Mouse (Mus musculus) frontal cortex, postnatal 36 days (tissue): ENCODE data around the gene Creld2.

ENCODE experiments used
- DNase-seq, 2 experiments: peaks; one replicate each; pipeline ENCODE4 v3.0.0; 2022; ENCODE audit warnings: low spot score in 2 of 2

The Creld2 gene

GRCm38 (mm10) chr15:88853106-88853505 lies 33.7 kb downstream of the Creld2 start:
- DNase-seq: no peak

GRCm38 (mm10) chr15:88854119-88854968 lies 34.9 kb downstream of the Creld2 start:
- no peak for DNase-seq

DNA sequence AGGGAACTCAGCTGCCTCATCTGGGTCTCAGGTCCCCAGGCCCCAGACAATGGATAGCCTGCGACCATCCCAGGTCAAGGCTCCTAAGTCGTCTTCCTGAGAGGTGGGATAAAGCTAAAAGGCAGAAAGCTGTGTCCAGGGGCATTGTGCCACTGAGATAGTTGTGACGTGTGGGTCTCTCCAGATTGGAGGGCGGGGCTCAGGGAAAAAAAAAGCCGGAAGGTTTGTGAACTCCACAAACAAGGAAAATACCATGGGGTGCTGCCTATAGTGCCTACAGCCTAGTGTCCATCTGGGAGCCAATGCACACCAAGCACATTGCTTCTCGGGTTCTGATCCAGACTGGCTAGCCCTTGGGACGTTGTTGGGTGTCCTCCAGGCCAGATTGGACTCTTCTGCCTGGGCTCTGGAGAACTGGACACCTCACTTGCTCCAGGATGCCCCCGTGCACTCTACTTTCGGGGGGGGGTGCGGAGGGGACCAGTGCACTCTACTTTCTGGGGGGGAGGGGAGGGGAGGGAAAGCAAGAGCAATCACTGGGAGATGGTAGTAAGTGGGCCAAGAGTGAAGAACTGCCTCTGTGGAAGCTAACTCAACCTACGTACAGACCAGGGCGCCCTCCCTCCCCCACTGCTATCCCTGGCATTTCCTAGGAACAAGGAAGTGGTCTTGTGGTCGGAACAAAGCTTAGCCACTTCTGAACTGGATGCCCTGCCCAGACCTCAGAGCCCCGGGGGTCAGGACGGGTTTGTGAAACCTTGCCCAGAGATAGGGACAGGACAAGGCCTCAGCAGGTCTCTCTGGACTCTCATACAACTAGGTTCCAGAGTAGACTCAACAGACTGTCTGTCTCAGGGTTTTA lies 35.8 kb downstream of the Creld2 start:
- no peak for DNase-seq

DNA sequence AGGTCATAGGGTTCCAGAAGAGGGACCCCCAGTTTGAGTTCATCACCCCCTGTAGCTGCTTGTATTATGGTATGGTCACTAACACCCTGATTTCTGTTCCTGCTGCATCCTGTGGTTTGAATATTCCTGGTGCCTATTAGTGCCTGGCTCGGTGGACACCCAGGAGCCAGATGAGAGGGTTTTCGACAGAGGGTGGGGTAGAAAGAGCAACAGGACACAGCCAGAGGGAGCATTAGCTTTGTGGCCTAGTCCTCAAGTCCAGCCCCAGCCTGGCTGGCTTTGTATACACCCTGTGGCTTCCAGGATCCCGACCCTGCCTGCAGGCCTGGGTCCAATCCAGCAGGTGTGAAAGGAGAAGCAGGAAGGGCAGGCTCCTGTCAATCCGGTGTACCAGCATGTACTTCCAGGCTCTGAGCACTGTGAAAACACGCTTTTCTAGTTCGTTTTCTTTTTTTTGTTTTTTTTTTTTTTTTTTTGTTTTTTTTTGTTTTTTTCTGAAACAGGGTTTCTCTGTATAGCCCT lies 36.5 kb downstream of the Creld2 start:
- no peak for DNase-seq

- no peak for DNase-seq
Observed at GRCm38 (mm10) chr15:88856613-88857012, 37.2 kb downstream of the Creld2 start.

DNA sequence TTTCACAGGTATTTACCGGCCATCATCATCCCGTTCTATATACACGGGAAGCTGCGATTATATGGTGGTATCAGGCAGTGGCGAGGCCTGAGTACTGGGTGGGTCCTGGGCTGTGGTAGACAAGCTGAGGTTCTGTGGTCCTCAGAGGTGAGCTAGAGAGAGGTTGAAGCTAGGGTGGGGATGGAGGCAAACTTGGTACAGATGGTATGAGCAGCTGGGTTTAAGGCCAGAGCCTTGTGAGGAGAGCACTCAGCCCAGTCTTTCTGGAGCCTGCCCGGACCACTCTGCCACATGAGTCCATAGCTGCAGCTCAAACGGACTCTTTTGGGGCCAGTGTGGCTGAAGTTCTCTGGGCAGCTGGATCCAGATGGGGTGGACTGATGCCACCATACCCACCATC lies 37.9 kb downstream of the Creld2 start:
- no peak for DNase-seq

DNA sequence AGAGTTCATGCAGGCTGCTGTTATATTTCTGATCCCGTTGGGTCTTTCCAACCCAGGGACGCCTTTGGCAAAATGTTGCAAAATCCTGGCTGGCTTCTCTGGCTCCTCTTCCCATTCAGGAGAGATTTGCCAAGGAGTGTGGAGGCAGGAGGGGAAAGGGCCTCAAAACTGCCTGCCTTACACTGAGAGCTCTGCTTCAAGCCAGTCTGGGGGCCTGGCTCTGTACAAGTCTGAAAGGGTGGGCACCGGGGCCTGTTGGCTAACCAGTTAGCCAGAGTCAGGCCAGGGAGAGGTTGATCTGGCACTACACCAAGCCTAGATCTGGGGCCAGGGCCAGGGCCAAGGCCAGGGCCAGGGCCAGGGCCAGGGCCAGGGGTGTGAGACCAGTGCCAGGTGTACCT lies 38.7 kb downstream of the Creld2 start:
- no peak for DNase-seq

DNA sequence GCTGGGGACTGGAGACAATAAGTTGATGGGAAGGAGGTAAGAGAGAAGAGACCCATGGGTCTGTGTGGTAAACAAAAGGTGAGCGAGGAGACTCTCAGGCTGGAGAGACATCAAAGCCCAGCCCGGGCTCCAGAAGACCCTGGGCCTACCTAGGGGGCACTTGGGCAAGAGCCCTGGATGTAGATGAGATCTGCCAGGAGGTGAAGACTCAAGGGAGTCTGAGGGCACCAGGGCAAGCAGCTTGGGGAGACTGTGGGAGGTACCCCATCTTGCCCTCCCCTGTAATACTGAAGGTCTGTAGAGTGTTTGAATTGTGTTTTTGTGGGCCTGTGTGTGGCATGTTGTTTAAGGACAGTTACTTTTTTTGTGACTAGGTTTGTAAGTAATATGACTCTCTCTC lies 39.3 kb downstream of the Creld2 start:
- DNase-seq: no peak

DNA sequence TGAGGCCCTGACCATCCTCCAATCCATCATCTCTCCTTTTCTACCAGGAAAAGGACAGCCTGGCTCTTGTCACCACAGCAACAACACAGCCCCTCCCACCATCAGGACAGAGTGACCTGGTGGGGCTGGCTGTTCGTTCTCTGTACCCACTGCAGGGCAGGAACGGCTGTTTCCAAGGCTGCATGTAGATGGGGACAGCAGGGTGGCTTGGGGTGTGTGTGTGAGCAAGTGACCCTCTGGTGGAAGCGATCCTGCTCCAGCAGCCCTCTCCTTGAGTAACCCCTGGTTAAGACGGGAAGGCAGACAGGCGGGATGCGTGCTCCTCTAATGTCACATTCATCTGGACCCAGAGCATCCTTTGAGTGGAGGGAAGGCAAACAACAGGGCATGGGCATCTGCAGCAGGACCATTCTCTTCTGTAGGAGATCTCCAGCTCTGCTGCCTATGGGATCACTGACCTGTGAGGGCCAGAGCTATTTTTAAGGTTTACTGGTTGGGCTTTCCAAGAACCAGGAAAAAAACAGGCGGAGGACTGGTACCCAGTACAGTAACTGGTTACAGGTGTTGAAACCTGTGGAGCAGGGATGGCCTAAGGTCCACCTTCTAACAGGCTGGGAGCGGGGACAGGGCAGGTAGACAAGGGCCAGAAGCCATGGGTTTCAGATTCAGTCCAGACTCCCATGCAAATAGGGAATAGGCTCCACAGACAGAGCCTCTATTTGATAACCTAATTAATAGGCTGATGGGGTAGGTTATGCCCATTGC lies 39.9 kb downstream of the Creld2 start:
- no peak for DNase-seq

DNA sequence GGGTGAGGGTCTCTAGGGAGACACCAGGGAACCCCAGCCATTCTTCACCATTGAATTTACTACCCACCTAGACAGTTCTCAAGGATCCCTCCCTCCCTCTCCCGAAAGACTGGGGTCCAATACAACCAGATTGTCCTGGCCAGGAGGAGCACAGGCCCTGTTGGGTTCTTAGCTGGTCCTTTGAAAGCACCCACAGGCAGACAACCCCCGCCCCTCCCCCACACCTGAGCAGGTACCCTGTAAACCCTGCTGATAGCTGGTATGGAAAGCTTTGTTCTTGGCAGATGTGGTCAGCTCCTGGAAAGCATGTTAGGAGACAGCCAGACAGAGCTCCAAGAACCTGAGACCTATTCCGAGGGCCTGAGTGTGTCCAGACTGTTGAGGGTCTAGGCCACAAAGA lies 41.3 kb downstream of the Creld2 start:
- no peak for DNase-seq

DNA sequence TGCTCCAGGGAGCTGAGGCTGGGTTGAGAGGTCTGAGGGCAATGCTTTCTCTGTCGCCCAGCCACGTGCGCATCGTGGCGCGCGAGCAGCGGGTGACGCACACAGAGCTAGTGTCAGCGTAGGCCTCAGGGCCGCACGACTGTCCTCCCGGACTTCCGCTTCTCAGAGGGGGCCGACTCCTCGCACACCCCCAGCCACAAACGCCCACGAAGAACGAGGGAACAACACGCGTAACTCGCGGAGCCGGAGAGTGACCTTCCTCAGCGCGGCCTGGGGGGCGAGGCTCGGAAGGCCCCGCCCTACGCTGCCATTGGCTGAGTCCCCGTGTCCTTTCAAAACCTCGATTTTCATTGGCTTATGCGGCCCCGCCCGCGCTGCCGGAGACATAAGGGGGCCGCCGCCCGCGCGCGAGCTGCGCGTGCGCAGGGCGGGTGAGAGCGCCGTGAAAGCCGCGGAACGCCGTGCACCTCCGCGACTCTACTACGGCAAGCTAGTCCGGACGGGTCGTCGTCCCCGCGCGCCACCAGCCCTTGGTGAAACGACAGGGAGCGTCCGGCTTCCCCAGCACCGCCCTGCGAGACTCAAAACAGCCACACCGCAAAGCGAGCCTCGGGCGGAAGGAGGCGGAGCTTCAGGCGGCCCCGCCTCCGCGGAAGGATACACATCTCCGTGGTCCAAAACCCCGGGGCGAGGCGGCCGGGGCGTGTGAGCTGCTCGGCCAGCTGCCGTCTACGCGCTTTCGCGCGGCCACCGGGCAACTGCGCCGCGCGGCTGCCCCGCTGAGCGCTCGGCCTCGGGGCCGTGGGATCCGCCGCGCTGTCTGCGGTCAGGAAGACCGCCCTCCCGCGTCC lies 42.6 kb downstream of the Creld2 start, which contains the start of gene Pim3:
TSS of gene Pim3 (plus strand) at position 415 of the 851 bp plus-strand sequence.
- peak; percentile 96 to 97 for DNase-seq

DNA sequence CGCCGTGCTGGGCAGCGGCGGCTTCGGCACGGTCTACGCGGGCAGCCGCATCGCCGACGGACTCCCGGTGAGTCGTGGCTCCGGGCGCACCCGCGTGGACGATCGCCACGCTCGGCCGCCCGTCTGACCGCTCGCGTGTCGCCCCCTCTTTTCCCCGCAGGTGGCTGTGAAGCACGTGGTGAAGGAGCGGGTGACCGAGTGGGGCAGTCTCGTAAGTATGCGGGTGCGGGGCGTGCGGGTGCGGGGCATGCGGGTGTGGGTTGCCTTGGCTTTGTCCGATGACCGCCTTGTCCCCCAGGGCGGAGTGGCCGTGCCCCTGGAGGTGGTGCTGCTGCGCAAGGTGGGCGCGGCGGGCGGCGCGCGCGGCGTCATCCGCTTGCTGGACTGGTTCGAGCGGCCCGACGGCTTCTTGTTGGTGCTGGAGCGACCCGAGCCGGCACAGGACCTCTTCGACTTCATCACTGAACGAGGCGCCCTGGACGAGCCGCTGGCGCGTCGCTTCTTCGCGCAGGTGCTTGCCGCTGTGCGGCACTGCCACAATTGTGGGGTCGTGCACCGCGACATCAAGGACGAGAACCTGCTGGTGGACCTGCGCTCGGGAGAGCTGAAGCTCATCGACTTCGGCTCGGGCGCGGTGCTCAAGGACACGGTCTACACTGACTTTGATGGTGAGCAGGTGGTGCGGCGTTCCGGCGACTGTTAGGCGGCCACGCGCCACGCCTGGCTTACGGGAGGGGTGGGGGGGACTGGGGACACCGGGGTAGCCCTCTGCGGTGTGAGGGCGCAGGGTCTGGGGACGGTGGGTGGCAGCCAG lies 43.6 kb downstream of the Creld2 start:
- peak; percentile 63 to 67 for DNase-seq

DNA sequence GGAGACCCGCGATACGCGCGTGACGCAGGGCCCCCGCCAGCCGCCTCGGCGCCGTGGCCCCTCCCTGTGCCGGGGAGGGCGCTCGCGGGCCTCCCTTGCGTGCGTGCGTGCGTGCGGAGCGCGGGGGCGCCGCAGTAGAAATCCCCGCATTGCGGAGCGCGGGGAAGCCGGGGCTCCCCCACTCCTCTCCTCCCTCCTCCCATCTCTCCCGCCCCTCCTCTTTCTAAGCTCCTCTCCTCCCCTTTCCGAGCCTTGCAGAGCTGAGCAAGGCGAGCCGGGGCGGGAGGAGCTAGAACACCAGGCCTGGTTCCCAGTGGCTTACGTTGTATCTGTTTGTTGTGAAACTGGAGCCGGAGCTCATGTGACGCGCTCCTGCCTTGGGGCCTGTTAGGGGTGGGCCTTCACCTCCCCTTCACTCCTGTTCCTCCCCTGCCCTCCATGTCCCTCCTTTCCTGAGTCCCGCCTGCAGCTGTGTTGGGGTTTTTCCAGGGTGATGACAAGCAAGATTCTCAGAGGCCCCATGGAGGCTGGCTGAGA lies 44.3 kb downstream of the Creld2 start:
- peak; percentile 83 to 91 for DNase-seq

DNA sequence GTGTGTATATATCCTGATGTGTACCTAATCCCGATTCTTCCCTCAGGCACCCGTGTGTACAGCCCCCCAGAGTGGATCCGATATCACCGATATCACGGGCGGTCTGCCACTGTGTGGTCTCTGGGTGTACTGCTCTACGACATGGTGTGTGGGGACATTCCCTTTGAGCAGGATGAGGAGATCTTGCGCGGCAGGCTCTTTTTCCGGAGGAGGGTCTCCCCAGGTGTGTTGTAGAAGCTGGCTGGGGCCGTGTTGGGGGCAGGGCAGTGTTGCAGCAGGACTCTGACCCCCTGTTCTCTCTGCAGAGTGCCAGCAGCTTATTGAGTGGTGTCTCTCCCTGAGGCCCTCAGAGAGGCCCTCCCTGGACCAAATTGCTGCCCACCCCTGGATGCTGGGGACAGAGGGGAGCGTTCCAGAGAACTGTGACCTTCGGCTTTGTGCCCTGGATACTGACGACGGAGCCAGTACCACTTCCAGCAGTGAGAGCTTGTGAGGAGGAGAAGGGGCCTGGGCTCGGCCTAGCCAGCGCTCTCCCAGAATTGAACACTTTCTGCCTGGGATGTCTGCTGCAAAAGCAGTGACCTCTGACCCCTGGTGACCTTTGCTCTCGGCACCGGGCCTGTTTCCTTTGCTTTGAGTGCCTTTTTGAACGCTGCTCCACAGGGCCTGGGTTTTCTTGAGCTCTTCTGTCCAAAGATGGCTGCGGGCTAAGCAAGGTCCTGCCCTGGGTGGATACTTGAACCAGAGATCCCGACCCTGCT lies 45.0 kb downstream of the Creld2 start:
- DNase-seq: no peak

DNA sequence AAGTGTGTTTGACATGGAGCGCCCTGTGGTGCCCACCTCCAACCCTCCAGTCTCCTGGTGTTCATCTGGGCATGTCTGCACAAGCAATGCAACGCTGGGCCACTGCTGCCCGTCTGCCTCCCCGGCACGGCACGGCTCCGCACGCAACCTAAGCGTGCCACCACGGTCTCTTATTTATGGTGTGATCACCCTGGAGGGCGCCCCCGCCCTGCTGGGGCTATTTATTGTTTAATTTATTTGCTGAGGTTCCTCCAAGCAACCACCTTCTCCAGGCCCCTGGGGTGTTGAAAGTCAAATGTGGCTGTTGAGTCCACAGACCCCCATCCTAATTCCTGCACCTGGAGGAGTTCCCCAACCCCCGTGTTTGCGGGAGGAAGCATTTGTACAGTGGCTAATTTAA lies 45.6 kb downstream of the Creld2 start:
- no peak for DNase-seq

- DNase-seq: no peak
Observed at GRCm38 (mm10) chr15:88865888-88866695, 46.6 kb downstream of the Creld2 start.

DNA sequence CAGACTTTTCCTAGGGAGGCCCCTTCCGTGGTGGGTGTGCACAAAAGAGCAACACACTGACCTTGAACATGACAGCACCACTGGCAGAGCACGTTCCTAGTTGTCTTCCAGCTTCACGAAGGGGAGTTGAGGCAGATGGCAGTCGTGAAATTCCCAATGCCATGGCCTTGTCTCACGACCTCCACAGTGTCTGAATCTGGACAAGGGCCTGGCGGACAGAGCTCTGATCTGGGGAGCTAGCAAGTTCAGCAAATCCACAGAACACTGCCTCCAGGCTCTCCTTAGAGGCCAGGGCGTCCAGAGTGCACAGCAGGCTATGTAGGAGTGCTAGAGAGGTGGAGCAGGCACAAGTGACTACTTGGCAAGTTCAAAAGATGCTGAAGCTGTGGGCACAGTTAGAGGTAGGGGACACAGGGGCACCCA lies 47.5 kb downstream of the Creld2 start:
- DNase-seq: no peak
